Mouse (Mus musculus): Measurements from ENCODE around the gene Mgat5.

Gene Mgat5

DNA sequence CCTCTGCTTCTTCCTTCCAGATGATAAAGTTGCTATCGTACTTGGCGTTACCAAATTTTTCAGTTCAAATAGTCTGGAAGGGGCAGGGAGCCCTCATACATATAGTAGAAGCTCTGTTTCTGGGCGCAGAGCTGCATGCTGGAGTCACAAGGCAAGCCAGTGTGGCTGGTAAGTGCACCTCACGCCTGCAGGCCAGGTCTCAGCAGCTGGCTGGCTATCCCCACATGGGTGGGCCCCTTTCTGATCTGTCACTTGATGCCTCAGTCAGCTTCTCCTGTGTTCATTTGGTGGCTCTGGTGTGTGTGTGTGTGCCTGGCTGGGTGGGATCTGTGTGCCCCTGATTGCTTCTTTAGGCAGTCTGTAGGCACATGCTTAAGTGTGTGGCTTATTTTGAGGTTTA, 12.8 kb downstream of the Mgat5 start:
- DNase-seq (ENCODE audit: low spot score in 2 of 2): no peak

DNA sequence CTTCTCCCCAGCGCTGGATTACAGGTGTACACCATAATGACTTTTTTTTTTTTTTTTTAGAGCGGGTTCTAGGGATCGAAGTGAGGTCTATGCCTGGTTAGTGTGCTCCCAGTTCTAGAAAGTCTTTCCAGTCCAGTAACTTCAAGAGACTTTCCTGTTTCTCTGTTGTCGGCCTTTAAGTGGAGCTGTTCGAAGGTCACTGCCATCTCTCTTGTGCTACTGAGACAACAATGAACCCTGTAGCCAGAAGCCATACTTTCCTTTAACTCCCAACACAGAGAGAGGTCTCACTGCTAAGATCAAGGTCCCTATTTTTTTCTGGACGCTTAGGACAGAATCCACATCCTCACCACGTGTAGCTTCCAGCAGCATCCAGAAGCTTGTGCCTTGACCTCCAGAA, 13.4 kb downstream of the Mgat5 start:
- no peak for DNase-seq (ENCODE audit: low spot score in 2 of 2)

DNA sequence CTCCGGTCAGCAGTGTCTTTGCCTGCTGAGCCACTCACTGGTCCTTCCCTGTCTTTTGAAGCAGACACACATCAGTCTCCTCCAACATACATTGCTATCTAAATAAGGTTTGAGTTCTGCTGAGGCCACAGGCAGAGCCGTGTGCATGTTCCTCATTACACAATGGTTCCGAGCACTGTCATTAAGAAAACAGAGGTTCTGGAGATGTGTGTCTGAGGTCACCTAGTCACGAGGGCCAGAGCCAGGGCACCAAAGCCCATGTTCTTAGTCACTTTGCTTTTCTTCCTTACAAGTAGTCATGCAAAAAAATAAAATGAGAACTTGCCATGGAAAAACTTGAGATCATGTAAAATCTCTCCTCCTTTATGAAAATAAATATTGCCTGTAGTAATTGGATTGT, 14.3 kb downstream of the Mgat5 start:
- DNase-seq (ENCODE audit: low spot score in 2 of 2): no peak

DNA sequence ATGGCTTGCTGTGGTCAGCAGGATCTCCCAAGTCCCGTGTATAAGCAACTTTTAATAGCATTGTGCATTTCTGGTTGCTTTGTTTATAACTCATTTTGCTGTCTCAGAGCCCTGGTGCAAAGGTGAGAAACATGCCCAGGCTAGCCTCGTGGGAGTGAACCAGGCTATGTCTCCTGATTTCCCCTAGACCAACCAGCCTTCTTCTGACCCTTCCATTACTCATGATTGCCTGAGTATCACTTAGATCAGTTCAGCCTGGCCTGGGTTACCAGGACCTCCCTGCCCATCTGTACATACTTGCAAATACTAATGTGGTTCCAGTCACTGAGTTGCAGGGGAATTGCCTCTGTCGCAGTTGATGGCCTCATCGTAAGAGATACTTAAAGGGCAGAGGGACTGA, 14.8 kb downstream of the Mgat5 start:
- DNase-seq (ENCODE audit: low spot score in 2 of 2): no peak

DNA sequence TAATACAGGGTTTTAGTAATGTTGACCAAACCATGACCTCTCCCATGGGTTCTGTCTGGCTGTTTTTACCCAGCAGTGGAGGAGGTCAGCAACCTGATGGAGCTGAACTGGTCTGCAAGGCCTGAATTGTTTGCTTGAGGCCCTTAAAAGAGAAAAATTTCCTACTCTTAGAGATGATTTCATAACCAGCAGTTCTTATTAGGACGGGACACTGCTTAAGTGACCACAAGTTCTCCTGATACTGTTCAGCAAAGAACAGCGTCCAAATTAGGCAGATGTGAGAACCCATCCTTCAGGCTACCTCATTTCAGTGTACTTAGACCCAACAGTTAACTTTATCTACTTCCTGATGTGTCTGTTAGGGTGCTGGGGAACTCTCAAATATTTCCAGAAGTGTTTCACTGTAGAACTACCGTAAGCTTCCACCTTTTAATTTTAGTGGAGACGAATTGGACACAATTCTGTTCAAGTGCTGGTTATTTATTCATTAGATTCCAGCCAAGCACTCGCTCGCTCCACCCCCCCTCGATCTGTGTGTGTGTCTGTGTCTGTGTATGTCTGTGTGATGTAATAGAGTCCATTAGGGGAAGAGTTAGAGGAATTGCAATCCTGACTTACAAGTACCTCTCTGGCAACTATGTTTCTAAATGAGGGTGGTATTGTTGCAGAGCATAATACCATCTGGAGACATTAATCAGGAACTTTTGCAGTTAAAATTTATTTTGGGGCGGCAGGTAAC, 17.4 kb downstream of the Mgat5 start:
- DNase-seq (ENCODE audit: low spot score in 2 of 2): no peak

DNA sequence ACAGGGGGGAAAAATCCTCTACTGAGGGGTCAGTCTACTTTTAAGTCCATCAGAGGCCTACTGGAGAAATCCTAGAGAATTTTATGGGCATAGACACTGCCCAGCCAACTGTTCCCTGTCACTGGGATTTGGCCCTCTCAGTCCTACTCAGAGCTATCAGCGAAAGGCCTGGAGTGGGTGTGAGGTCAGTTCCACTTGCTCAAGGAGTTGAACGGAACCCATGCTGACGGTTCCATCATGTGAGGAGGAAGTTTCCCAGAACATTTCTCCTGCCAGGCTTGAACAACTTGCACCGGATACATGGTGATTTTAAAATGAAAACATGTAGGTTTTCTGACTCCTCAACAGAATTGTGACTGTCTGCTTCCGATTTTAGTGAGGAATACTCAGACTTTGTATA, 20.2 kb downstream of the Mgat5 start:
- no peak for DNase-seq (ENCODE audit: low spot score in 2 of 2)

DNA sequence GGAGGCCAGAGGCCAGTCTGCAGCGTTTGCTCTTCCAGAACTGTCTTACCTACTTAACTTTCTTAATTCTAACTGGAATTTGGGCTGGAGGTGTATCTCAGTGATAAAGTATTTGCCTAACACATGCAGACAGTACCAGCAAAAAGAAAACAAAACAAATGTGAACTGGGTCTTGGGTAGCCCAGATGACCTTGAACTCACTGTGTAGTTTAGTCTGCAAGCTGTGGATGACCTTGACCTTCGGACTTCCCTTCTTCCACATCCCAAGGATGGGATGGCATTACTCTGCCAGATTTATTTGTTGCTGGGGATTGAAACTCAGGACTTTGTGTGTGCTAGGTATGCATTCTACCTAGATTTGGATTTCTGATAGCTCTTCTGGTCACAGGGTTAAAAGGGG, 24.2 kb downstream of the Mgat5 start:
- DNase-seq (ENCODE audit: low spot score in 2 of 2): no peak

DNA sequence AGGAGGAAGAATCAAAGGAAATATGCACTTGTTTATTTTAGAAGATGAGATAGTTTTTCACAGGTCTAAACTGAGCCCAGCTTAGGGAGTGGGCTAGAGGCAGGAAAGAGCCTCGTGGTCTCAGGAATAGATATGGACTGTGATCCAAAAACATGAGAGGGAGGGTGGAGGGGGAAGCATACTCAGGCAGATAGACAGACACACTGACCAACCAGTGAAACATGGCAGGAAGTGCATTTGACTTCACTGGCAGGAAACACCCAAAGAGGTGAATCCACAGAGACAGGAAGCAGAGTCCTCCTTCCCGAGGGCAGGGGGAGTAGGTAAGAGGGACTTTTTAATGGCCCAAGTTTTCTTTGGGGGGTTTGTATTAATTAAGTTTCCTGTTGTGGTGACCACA, 25.7 kb downstream of the Mgat5 start:
- DNase-seq (ENCODE audit: low spot score in 2 of 2): peak; percentile 45 to 49

DNA sequence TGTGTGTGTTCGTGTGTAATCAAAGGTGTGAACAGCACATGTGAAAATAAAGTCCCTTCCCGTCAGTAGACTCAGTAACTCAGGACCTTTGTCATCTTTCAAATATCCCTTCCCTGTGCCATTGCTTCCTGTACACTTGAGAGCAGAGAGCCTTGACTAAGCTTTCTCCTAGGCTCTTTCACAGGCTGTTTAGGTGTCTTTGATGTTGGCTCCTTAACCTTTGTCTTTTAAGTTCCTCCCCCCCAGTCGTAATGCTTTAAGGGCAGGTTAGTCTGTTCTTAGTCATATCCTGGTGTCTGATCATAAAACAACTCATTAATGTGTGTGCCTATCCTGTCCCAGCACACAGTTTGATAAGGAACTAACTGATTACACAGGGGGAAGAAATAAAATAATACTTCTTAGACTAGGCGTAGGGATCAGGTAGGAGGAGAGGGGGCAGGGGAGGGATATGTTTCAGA, 28.4 kb downstream of the Mgat5 start:
- DNase-seq (ENCODE audit: low spot score in 2 of 2): no peak

DNA sequence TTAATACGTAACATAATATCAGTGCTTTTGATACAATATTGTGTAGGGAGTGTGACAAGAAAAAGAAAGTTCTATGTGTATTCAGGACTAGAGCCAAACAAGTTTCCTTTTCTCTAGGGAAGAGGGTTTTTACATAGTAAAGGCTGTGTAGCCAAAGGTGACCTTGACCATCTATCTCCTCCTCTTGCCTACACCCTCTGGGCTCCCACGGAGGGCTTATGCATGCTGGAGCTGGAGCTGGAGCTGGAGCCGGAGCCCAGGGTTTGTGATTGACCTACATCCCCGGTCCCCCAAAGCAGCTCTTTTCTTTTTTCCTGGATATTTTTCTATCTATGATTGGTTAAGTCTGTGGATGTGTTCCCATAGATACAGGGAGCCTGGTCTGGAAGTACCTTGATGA, 30.3 kb downstream of the Mgat5 start:
- DNase-seq (ENCODE audit: low spot score in 2 of 2): no peak

DNA sequence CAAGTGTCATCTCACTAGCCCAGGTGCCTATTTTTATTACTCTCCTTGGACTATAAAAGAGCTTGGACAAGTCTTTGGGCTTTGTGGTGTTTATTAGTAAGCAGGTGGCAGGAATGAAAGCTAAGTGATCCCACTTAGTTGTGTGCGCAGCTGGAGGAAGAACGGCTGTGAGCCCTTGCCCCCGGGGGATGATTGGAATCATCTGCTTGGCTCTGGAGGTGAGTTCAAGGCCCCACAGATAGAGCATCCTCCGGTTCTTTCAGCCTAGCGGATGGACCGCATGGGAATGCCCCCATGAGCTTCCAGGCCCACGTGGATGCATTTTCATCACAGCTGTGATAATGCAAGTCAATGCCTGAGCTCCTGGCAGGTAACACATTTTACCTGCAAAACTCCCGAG, 31.6 kb downstream of the Mgat5 start:
- no peak for DNase-seq (ENCODE audit: low spot score in 2 of 2)

DNA sequence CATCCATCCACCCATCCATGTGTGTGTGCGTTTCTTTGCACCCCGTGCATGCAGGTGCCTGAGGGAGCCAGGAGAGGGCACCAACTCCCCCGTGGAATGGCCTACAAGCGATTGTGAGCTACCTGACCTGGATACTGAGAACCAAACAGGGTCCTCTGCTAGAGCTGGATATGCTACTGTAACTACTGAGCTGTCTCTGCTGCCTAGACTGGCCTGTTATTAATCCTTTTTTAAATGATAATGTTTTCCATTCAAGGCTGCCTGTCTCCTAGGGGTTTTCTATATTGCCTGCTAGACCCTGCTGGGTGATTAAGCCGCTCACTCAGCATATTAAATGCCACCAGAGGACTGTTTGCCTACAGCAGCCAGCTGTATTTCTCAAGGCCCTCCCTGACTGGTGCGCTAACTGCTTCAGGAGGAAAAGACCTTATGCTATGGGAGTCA, 34.1 kb downstream of the Mgat5 start:
- no peak for DNase-seq (ENCODE audit: low spot score in 2 of 2)

DNA sequence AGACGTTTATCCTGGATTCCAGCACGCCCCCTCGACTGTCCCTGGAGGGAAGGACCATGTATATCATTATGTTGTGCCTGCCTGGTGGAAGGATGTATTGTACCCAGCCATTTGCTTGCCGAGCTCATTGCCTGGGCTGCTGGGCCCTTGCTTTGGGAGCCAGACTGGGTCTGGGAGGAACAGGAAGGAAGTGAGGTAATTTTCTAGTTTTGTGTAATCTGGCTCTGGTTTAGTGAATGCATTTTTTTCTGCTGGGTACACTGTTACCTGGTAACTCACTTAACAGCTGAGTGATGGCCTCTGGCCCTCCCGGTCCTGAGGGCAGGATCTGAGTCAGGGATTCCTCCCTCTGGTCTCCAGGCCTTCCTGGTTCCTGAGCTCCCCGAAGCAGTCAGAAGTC, 35.1 kb downstream of the Mgat5 start:
- peak; percentile 18 to 25 for DNase-seq (ENCODE audit: low spot score in 2 of 2)

DNA sequence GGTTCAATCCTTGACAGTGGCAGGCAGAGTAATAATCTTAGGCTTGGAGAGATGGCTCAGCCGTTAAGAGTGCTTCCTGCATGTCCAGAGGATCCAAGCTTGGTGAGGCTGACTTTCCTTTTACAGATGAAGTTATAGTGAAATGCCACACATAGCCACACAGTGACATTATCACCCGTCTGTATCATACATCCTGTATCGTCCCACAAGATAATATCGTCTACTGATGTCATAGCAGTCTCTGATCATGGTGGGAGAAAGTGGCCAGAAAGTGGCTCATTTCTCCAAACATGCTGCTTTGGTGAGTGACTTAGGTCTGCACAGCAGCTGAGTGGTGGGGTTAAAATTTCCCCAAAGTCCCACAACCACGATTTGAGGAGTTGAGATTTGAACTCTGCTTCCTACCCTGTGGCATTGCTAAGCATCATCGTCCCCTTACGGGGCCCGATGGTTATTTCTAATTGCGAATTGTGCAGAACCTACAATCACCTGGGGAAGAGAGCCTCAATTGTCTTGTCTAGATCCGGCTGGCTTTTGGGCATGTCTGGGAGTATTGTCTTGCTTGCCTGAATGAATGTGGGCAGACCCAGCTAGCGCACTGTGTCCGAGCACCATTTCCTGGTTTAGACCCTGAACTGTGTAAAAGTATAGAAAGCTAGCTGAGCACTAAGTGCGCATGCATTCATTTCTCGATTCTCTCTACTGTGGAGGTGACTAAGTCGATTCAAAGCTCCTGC, 37.5 kb downstream of the Mgat5 start:
- peak in 1 of 2 experiments; percentile 7 for DNase-seq (ENCODE audit: low spot score in 2 of 2)

DNA sequence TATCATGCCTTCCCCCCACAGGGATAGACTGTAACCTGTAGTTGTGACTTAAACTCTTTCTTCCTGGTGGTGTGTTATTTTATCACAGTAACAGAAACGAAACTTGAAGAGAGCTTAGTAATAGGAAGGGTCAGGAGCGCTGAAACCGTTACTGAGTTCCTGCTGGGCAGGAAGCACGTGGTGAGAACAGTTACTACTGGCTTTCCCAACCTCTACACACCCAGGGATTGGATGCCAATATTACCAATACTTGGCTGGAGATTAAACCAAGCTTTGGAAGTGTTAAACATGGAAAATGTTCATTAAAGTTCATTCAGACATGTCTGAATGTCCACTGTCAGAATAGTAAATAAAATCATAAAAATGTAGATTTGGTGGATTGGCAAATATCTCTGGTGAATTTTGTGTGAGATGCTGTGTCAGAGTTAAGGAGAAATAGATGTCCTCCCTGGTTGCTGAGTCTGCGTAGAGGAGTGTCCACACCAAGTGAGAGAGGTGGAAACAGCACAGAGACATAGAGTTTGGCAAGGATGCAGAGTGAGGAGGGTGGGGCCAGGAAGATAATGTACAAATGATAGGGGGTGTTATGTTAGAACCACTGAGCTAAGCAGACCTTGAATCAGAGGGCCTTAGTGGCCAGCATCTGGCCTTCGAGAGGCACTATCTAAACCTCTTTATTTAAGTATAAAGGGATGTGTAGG, 38.2 kb downstream of the Mgat5 start:
- DNase-seq (ENCODE audit: low spot score in 2 of 2): peak; percentile 10 to 24

DNA sequence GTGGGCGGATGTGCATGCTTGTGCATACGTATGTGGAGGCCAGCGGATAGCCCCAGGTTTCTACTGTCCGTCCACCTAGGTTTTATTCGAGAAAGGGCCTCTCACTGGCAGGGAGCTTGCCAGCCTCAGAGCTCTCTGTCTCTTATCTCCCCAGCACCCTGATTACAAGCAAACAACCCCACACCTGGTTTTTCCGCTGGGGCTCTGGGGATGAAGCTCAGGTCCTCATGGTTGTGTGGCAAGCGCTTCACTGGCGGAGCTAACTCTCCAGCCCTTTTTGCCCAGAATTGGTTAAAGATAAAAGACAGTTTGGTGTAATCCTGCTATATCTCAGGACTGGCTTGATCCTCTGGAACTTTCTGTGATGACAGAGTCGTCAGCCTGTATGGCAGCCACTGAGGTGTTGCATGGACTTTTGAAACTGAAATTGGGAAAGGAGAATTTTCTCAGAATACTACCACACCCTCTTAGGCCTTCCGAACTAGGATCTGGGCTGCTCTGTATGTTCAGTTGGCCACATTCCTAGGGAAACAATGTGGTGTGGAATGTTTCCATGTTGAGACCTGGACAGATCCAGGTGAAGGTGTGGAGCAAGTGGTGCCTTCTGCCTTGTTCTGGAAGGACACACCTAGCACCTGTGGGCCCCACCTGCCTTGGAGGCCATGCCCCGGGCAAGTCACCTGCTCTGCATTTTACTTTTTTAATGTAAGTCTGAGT, 39.4 kb downstream of the Mgat5 start:
- DNase-seq (ENCODE audit: low spot score in 2 of 2): no peak

DNA sequence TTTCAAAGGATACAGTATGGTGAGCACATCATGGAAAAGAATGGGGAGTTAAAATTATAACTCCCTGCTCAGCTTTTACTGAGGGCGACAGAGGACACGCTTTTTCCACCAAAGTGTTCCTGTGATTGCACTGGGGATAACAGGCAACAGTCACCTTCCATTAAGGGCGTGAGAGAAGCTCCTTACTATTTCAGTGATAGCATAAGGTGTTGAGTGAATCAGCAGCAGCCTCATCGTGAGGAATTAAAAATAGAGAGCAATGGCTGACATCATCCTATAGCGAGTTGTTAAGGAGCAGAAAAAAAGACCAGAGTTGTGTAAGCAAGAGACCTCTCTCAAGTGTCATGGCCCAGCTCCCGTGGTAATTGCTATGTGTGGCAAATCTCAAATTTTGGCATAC, 41.3 kb downstream of the Mgat5 start:
- DNase-seq (ENCODE audit: low spot score in 2 of 2): no peak

DNA sequence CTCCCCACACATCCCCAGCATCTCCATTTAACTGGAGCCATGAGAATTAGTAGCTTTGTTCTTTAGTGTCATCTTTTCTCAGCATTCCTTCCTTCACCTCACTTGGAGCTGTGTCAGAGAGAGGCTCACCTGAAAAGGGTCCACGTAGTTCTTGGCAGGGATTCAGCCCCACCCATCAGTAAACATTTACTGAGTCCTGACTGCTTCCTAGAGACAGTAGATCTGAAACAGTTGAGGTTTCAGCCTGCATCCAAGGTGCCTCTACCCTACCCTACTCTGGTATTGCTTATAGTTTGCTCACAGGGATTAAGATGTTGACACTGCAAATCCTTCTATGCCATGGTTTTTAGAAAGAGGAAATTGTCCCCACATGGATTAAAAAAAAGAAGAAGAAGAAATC, 43.6 kb downstream of the Mgat5 start:
- no peak for DNase-seq (ENCODE audit: low spot score in 2 of 2)

DNA sequence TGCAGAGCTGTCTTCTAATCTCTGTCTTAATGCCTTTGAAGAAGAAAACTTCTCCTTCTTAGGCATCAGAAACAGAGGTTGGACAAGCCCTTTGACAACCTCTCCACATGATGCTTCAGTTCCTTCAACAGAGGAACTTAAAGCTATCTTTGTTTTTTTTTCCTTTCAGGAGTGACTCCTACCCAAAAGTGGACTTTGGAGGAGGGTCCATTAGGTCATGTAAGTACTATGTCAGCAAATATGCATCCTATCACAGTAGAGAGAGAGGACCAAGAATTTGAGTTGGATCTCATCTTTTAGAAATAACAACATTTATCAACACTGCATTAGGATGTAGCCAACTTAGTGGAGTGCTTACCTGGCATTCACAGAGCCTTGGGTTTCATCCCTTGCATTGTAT, 44.8 kb downstream of the Mgat5 start:
- DNase-seq (ENCODE audit: low spot score in 2 of 2): no peak

DNA sequence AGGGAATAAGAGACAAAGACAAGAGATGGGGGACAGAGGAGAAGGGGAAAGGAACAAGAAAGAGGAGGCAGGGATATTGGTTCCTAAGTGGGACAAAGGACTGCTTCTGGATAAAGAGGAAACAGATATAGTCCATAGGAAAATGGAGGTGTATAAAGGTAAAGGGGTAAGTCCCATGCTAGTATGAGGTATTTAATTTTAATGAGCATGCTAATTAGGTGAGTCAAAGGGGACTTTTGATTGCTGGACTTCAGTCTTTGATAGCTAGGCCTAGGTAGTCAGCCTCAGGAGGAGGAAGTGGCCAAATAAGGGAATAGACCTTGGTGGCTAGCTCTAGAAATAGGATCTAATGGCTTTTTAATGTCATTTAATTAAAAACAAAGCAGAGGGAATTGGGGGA, 45.5 kb downstream of the Mgat5 start:
- no peak for DNase-seq (ENCODE audit: low spot score in 2 of 2)

DNA sequence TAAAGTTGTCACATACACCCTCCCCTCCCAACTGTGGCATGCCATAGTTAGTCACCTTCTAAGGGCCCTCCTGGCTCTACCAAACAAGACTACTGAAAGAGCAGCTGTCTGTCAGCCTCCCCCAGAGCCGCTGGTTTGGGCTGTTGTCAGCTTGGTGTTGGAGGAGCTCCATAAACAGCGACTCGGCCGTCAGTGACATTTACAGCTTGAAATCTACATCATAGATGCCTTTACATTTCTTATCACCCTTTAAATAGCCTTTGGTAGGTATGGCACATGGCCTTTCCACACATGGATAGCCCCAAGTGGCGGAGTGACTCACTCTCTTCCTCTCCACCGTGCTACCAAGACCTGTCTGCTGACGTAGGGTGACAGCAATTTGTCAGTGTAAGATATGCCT, 46.9 kb downstream of the Mgat5 start:
- DNase-seq (ENCODE audit: low spot score in 2 of 2): no peak

DNA sequence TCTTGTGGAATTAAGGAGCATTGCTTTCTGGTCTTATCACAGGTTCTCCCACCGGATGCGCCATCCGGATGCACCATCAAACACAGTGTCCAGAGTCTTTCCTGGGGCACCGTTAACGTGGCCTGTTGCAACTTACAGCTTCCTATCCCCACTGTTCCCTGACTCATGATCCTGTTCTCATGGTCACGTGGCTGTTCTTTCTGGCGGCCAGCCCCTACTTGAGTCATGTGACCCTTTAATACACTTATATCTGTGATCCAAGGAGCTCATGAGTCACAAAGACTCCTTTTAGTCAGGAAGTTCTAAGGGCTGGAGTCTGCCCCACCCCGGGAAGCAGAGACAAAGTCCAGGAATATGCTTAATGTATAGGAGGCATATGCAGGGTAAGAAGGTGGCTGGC, 52.2 kb downstream of the Mgat5 start:
- DNase-seq (ENCODE audit: low spot score in 2 of 2): no peak
